Mouse (Mus musculus): ENCODE data around the gene Wnt8b. TPM values are rescaled to one million over a fixed set of nuclear protein-coding genes. Genes with fewer than 3 reads are reported as not detected.

The Wnt8b gene
- polyA plus RNA-seq (2014; fragmentation: Illumina TruSeq; extraction: RNeasy Lipid Tissue Mini Kit (QIAGEN cat#74804); ENCODE audit: low read depth, low replicate concordance), result 0.44 TPM

DNA sequence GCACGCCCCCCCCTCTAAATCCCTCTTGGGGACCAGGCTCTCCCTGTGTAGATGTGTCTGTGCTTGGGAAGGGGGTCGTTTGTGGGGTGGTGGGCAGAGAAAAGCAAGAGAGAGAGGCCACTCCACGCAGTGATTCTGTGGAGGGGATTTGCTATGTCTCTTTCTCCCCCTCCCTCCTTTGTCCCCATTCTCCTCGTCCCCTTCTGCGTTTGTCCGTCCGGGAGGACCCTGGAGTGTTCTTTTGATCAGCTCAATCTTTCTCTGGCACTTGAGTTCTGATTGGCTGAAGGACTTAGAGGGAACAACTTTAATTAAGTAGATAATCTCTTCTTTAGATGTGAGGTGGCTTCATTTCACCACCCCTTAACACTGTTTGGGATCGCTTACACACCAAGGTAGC, at the start of gene Wnt8b:
Wnt8b (plus strand) TSS at position 345 of the 400 bp plus-strand sequence.

DNA sequence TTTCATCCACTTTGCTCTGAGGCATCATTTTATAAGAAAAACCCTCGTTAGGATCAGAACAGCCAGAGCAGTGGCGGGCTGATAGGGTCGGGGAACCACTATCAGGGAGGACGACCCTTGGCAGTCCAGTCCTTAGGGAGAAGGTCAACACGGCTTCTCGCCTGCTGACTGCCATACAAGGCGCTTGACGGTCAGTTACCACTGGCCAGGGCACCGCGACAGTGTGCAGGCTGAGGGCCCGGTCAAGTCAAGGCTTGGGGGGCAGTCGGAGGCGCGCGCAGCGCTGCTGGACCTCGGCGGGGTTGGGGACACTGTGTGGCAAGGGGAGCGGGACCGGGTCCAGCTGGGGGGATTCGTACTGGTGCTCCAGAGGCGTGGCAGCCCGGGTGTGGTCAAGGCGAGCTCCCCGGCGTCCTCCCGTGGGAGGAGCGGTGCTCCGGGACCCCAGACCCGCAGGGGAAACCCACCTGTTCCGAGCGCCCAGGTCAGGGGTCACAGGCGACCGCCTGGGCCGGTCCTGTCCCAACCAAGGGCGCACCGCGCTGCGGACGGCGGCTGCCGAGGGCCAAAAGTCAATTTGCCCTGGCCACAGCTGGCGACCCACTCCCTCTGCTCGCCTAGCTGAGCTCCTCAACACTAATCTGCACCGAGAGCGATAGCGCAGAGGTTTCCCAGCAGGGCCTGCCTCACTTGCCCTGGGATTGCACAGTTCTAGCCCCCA, 52.2 kb downstream of the Wnt8b start, which contains the start of gene Sec31b:
Sec31b (minus strand) TSS at position 544 of the 721 bp plus-strand sequence.

DNA sequence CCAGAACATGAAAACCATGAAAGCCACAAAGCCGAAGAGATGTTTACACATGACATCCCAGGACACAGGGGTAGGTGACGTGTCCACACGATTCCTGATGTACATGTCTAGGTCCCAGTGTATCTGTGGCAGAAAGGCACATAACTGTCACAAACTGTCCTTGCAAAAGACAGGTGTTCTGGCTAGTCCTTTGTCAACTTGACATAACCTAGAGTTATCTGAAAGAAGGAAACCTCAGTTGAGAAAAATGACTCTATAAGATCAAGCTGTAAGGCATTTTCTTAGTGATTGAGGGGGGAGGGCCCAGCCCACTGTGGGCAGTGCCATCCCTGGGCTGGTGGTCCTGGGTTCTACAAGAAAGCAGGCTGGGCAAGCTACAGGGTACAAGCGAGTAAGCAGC, 59.5 kb downstream of the Wnt8b start, which contains the start of gene Gm20538:
Gm20538 (minus strand) TSS at position 101 of the 400 bp plus-strand sequence.

DNA sequence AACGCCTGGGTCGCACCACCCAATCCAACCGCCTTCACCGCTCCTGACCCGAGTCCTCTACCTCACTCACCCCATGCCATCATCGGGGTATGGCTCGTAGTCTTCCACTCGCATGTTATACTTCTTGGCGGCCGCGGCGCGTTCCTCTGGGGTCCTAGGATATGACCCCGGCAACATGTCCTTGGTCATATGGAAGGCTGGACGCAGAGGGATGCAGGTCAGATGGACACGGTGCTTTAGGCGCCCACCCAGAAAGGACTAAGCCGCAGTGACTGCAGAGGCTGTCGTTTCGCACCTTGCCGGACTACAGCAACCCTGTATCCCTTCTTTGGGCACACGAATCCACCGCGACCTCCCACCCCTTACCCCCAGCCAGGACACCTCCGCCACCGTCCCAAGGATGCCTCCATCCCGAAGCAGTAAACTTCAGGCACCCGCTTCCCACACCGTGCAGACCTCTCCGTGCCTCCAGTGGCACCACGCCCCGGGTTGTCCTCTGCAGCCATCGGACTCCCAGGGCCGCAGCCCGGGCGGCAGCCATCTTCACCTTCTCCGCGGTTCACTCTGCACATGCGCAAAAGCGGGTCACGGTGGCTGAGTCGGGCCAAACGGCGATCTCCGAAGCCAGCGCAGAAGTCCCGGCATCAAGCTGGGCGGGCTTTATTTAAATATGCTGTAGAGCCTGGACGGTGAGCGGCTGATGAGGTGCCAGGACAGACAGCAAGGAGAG, 61.8 kb downstream of the Wnt8b start, which contains the start of gene Ndufb8:
Ndufb8 (minus strand) TSS at position 580 of the 730 bp plus-strand sequence.

DNA sequence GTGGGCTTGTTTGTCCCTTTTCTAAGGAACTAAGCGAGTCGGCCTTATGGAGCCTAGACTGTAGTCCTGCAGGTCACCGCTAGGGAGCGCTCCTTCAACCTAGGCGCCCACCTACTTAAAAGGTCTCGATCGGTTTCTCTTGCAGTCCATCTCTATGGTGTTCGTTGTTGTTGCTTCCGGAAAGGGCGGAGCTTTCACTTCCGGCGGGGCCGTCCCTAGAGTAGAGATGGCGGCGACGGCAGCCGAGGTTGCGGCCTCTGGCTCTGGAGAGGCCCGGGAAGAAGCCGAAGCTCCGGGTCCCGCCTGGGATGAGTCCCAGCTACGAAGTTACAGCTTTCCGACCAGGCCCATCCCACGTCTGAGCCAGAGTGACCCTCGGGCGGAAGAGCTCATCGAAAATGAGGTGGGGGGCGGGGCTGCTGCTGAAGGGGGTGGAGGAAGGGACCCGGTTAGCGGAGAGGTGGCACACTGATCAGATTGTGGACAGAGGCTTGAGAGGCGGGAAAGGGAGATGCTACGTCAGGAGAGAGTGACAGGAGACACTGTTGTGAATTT, 69.5 kb downstream of the Wnt8b start, which contains the start of gene Hif1an:
Hif1an (plus strand) TSS at position 199 of the 555 bp plus-strand sequence.

Other genes with a start within 250 kb of the Wnt8b start
- 70.4 TPM for gene Scd2, start 199.8 kb upstream of the Wnt8b start, polyA plus RNA-seq (2014; fragmentation: Illumina TruSeq; extraction: RNeasy Lipid Tissue Mini Kit (QIAGEN cat#74804); ENCODE audit: low read depth, low replicate concordance)
- 0.20 TPM for gene Scd4, start 160.4 kb upstream of the Wnt8b start, polyA plus RNA-seq (2014; fragmentation: Illumina TruSeq; extraction: RNeasy Lipid Tissue Mini Kit (QIAGEN cat#74804); ENCODE audit: low read depth, low replicate concordance)
- gene Scd1, start 85.6 kb upstream of the Wnt8b start, polyA plus RNA-seq (2014; fragmentation: Illumina TruSeq; extraction: RNeasy Lipid Tissue Mini Kit (QIAGEN cat#74804); ENCODE audit: low read depth, low replicate concordance), result 503 TPM
- gene Sec31b, start 52.4 kb downstream of the Wnt8b start, polyA plus RNA-seq (2014; fragmentation: Illumina TruSeq; extraction: RNeasy Lipid Tissue Mini Kit (QIAGEN cat#74804); ENCODE audit: low read depth, low replicate concordance), result not detected
- not detected for gene Gm20538, start 59.4 kb downstream of the Wnt8b start, polyA plus RNA-seq (2014; fragmentation: Illumina TruSeq; extraction: RNeasy Lipid Tissue Mini Kit (QIAGEN cat#74804); ENCODE audit: low read depth, low replicate concordance)
- gene Ndufb8, start 62.0 kb downstream of the Wnt8b start, polyA plus RNA-seq (2014; fragmentation: Illumina TruSeq; extraction: RNeasy Lipid Tissue Mini Kit (QIAGEN cat#74804); ENCODE audit: low read depth, low replicate concordance), result 182 TPM
- 11.1 TPM for gene Hif1an, start 69.4 kb downstream of the Wnt8b start, polyA plus RNA-seq (2014; fragmentation: Illumina TruSeq; extraction: RNeasy Lipid Tissue Mini Kit (QIAGEN cat#74804); ENCODE audit: low read depth, low replicate concordance)

Data from kidney, adult 10 weeks (tissue).